ENCODE assay signal across 22 mouse cellular contexts in the genomic region with DNA sequence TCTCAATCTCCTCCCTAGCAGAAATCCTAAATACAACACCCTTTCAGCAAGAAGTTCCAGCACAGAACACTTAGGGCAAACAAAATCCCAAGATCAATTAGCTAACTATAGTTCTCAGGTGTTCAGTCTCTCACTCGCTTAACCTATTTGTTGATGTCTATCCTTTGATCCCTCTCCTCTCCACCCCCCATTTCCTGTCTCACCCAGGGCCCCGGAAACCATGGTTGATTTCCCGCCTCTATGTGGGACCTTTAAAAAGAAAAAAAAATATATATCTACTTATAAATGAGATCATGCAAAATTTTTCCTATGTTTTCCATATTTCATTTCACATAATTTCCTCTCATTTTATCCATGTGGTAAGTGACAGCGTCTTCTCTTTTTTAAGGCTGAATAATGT. TPM values are rescaled to one million over a fixed set of nuclear protein-coding genes. Genes with fewer than 3 reads are reported as not detected.
DNase-seq lines count a peak whose midpoint lies in the region; ATAC-seq and TF ChIP-seq lines count a peak whose summit lies in the region.
"Had no signal": no experiment of that assay in that cellular context is flagged by ENCODE, and none has a peak within 500 bp of the region (broad histone marks: within the 10 kb centered on the region; RNA-seq: fewer than 3 reads in every experiment).

No protein-coding gene starts in this region.

- no peak overlapping the region for H3K4me2 ChIP-seq in heart, embryonic 16.5 days (ENCODE audit: low read depth, low read length)
- no peak overlapping the region for H3K4me2 ChIP-seq in forebrain, embryonic 14.5 days (ENCODE audit: low read length)
- H3K4me2 ChIP-seq: hindbrain, embryonic 13.5 days; neural tube, embryonic 13.5 days had no signal

- 70% methylated on average over 4 of the region's 4 CpGs for WGBS in heart, embryonic 16.5 days
- 41% methylated on average over 4 of the region's 4 CpGs for WGBS in heart, adult 2 months
- WGBS in forebrain, embryonic 14.5 days = 83% methylated on average over 4 of the region's 4 CpGs

- H3K9me3 ChIP-seq in heart, embryonic 16.5 days (replicated peaks; ENCODE audit: control insufficient read depth, low read length) = no peaks in the 10 kb centered on the region
- no peaks in the 10 kb centered on the region for H3K9me3 ChIP-seq in forebrain, embryonic 14.5 days (replicated peaks; ENCODE audit: control insufficient read depth, low read length)
- H3K9me3 ChIP-seq: hindbrain, embryonic 13.5 days; neural tube, embryonic 13.5 days had no signal

- TF ChIP-seq POLR2A in heart, adult 2 months (IDR thresholded peaks at IDR 0.05; ENCODE audit: insufficient read depth, low read depth, low read length) = no peak
- TF ChIP-seq POLR2A in bone marrow macrophage, adult 2 months (IDR thresholded peaks at IDR 0.05; ENCODE audit: borderline replicate concordance, low read depth, low read length) = no peak

- peaks cover 26% of the 10 kb centered on the region for H3K4me1 ChIP-seq in heart, embryonic 16.5 days (ENCODE audit: control insufficient read depth, insufficient read depth, low read length)
- H3K4me1 ChIP-seq in heart, adult 2 months (ENCODE audit: control insufficient read depth, insufficient read depth, low read length) = peaks cover 28% of the 10 kb centered on the region
- H3K4me1 ChIP-seq in bone marrow macrophage, adult 2 months (ENCODE audit: control insufficient read depth, insufficient read depth, low read length) = peaks cover 74% of the 10 kb centered on the region
- H3K4me1 ChIP-seq in forebrain, embryonic 14.5 days (ENCODE audit: control insufficient read depth, insufficient read depth, low read length) = 0 out of 2 replicates have a peak, but pooled peaks cover 2% of the 10 kb centered on the region
- H3K4me1 ChIP-seq: hindbrain, embryonic 13.5 days; neural tube, embryonic 13.5 days had no signal

- H3K27me3 ChIP-seq in heart, embryonic 16.5 days (ENCODE audit: control insufficient read depth, insufficient read depth, low read length) = no peaks in the 10 kb centered on the region
- H3K27me3 ChIP-seq in heart, adult 2 months (ENCODE audit: control insufficient read depth, insufficient read depth, low read length) = no peaks in the 10 kb centered on the region
- H3K27me3 ChIP-seq in forebrain, embryonic 14.5 days (replicated peaks; ENCODE audit: control insufficient read depth, insufficient read depth, low read length) = no peaks in the 10 kb centered on the region
- H3K27me3 ChIP-seq: hindbrain, embryonic 13.5 days; neural tube, embryonic 13.5 days had no signal

- DNase-seq in heart, adult 2 months = no peak
- peak; percentile 83 for DNase-seq in CD4-positive helper T cell, adult 2 months (ENCODE audit: low read depth, low spot score)
- DNase-seq in natural killer cell, adult 2 months (ENCODE audit: low spot score in 2 of 2) = peak; percentile 30 to 43
- DNase-seq in cerebellum, postnatal 14 days = no peak
- DNase-seq in forebrain, embryonic 14.5 days (ENCODE audit: low spot score) = no peak
- no peak for DNase-seq in urinary bladder, adult 18-20 months (ENCODE audit: low spot score in 2 of 2)
- DNase-seq: adrenal gland, postnatal 25 days; heart, postnatal 10 days; kidney, adult 11 months; kidney, postnatal 25 days; lung, postnatal 14 days had no signal

- peak overlapping the region; percentile 16; the same call in 1 of the 2 replicates for H3K27ac ChIP-seq in heart, embryonic 16.5 days (ENCODE audit: low read length)
- no peak overlapping the region; the same call in 1 of the 2 replicates for H3K27ac ChIP-seq in heart, adult 2 months
- peak overlapping the region; percentile 63 for H3K27ac ChIP-seq in bone marrow macrophage, adult 2 months (ENCODE audit: insufficient read depth, low read depth, low read length)
- H3K27ac ChIP-seq in forebrain, embryonic 14.5 days (ENCODE audit: low read depth, low read length) = no peak overlapping the region
- H3K27ac ChIP-seq: hindbrain, embryonic 13.5 days; liver, embryonic 14.5 days; neural tube, embryonic 13.5 days had no signal

- H3K4me3 ChIP-seq in heart, embryonic 16.5 days (ENCODE audit: low read length) = no peak overlapping the region
- no peak overlapping the region for H3K4me3 ChIP-seq in heart, adult 2 months
- H3K4me3 ChIP-seq in bone marrow macrophage, adult 2 months (ENCODE audit: insufficient read depth, low read length) = no peak overlapping the region
- no peak overlapping the region for H3K4me3 ChIP-seq in forebrain, embryonic 14.5 days (ENCODE audit: low read depth, low read length)
- H3K4me3 ChIP-seq: hindbrain, embryonic 13.5 days; neural tube, embryonic 13.5 days had no signal

- ATAC-seq in heart, embryonic 16.5 days (replicated peaks; ENCODE audit: extremely low read depth, insufficient read depth, low FRiP score) = no peak
- no peak for ATAC-seq in forebrain, embryonic 14.5 days

- TF ChIP-seq EP300 in heart, adult 2 months (IDR thresholded peaks at IDR 0.05; ENCODE audit: insufficient read depth, low read depth, low read length) = no peak

- peaks cover 7% of the 10 kb centered on the region for H3K36me3 ChIP-seq in heart, embryonic 16.5 days (ENCODE audit: control insufficient read depth, insufficient read depth)
- H3K36me3 ChIP-seq in heart, adult 2 months (ENCODE audit: control insufficient read depth, insufficient read depth, low read length) = peaks cover 45% of the 10 kb centered on the region
- 0 out of 2 replicates have a peak, but pooled peaks cover 2% of the 10 kb centered on the region for H3K36me3 ChIP-seq in forebrain, embryonic 14.5 days (ENCODE audit: control insufficient read depth, insufficient read depth, low read length)
- H3K36me3 ChIP-seq: hindbrain, embryonic 13.5 days; neural tube, embryonic 13.5 days had no signal

- H3K9ac ChIP-seq in heart, embryonic 16.5 days (ENCODE audit: low read length) = no peak overlapping the region
- H3K9ac ChIP-seq in heart, adult 2 months (ENCODE audit: low read depth, low read length) = no peak overlapping the region
- H3K9ac ChIP-seq in forebrain, embryonic 14.5 days (ENCODE audit: low read length) = no peak overlapping the region
- H3K9ac ChIP-seq: hindbrain, embryonic 13.5 days; liver, embryonic 14.5 days; neural tube, embryonic 13.5 days had no signal

- TF ChIP-seq CTCF in heart, adult 2 months (IDR thresholded peaks at IDR 0.05) = no peak
- no peak for TF ChIP-seq CTCF in bone marrow macrophage, adult 2 months (IDR thresholded peaks at IDR 0.05; ENCODE audit: low read depth, low read length)

- H3K79me2 ChIP-seq in heart, adult 2 months (replicated peaks; ENCODE audit: control insufficient read depth, insufficient read depth, low read length) = no peaks in the 10 kb centered on the region

- intact Hi-C loops in heart, adult 2 months (cut with DNase I) = no loop called here

RNA-seq across cellular contexts. Expression of a gene that starts 9.7 kb away (rescaled TPM):
- polyA plus RNA-seq in heart, embryonic 16.5 days (2015; fragmentation: Nextera tagmentation; extraction: Ambion mirVana) = 39.2 and 42.0 TPM in 2 replicates
- total RNA-seq in heart, adult 2 months (2021) = 10 to 100 TPM; 50.2 to 63.0 TPM
- 21.7 and 39.1 TPM in 2 replicates for polyA plus RNA-seq in heart, adult 2 months (2012; rRNA removed)
- 95.8 and 102 TPM in 2 replicates for polyA plus RNA-seq in bone marrow macrophage, adult 2 months (2012; ENCODE audit: insufficient read depth, insufficient read length, missing spikeins)
- polyA plus RNA-seq in forebrain, embryonic 14.5 days (2014; fragmentation: Nextera tagmentation; extraction: Ambion mirVana) = 18.3 and 18.7 TPM in 2 replicates

RNA-seq across cellular contexts. Expression of a gene that starts 25.2 kb away (rescaled TPM):
- polyA plus RNA-seq in heart, embryonic 16.5 days (2015; fragmentation: Nextera tagmentation; extraction: Ambion mirVana) = not detected in 2 replicates
- total RNA-seq in heart, adult 2 months (2021) = not detected
- 0.49 TPM in 1 of 2 replicates, not detected in the other for polyA plus RNA-seq in heart, adult 2 months (2012; rRNA removed)
- not detected in 2 replicates for polyA plus RNA-seq in bone marrow macrophage, adult 2 months (2012; ENCODE audit: insufficient read depth, insufficient read length, missing spikeins)
- polyA plus RNA-seq in forebrain, embryonic 14.5 days (2014; fragmentation: Nextera tagmentation; extraction: Ambion mirVana) = not detected in 2 replicates
- total RNA-seq: layer of hippocampus, postnatal 25 days; left cerebral cortex, postnatal 25 days; midbrain, postnatal 0 days had no signal
- polyA plus RNA-seq: cortical plate, adult 2 months; forebrain, embryonic 11.5 days; hindbrain, embryonic 13.5 days; liver, embryonic 14.5 days; midbrain, postnatal 0 days; neural tube, embryonic 13.5 days; stomach, embryonic 14.5 days had no signal

Comparison
In these comparisons a context has a peak if more than half of its experiments do, and no peak if none do; other contexts are left out.
1. H3K27ac ChIP-seq: peak in heart, embryonic 16.5 days (single experiment) and bone marrow macrophage, adult 2 months (single experiment); none in heart, adult 2 months (single experiment) and forebrain, embryonic 14.5 days (single experiment).
2. DNase-seq: peak in CD4-positive helper T cell, adult 2 months (single experiment) and natural killer cell, adult 2 months (2 of 2); none in heart, adult 2 months (0 of 2), cerebellum, postnatal 14 days (0 of 2), forebrain, embryonic 14.5 days (single experiment) and urinary bladder, adult 18-20 months (0 of 2).